Mouse (Mus musculus): ENCODE measurements around the gene Uggt1. TPM values are rescaled to one million over a fixed set of nuclear protein-coding genes. Genes with fewer than 3 reads are reported as not detected.

Gene Uggt1
- polyA plus RNA-seq (2015; fragmentation: Illumina TruSeq; extraction: RNeasy Lipid Tissue Mini Kit (QIAGEN cat#74804); ENCODE audit: insufficient read depth, low read depth, low replicate concordance) = 12.0 TPM

DNA sequence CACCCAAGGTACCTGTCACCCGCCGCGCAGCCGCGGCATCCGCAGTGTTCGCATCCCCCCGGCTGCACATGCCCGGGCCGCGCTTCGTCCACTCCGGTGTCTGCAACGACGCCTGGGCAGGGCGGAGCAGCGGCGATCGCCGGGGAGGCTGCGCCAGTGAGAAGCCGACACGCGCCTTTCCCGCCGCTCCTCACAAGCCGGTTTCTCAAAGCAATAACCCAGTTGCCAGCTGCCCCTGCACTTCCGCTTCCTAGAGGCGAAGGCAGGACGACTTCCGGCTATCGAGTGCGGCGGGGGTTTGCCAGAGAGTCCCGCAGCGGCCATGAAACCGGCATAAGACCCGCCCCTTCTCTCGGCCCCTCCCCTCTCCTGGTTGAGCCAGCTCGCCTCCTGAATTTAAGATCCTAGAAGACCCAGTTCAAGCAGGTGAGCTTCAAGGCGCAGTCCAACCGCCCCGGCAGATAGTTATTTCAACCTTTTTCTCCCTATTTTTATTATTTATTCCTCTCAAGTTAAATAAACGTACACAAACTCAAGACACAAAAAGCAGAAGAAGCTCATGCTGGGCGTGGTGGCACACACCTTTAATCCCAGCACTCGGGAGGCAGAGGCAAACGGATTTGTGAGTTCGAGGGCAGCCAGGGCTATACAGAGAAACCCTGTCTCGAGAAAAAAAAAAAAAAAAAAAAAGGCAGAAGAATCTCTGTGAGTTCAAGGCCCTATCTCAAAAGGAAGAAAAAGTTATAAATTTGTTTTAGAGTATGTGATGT lies at the start of gene Uggt1:
TSS of gene Uggt1 (minus strand) at position 663 of the 770 bp plus-strand sequence.

DNA sequence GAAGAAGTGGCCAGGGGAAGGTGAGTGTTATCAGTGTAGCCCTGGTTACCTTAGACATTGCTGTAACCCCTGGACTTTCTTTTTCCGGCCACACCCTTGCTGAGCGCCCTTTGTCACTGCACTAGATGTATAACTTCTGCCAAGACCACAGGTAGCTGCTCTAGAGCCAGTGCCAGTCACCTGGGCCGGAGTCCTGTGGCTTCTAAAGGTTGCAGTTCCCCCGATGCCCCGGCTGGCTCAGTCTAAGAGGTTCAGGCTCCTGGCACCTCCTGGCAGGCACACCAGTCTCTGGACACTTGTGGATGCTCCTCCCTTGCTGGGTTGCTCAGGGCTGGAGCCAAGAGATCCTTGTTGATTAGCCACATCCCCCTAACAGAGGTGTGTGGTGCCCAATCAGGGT lies 29.9 kb upstream of the Uggt1 start, which contains the start of gene Neurl3:
TSS of gene Neurl3 (minus strand) at position 225 of the 400 bp plus-strand sequence.

Other genes with a start within 250 kb of the Uggt1 start
- gene Hs6st1, start 176.3 kb downstream of the Uggt1 start, polyA plus RNA-seq (2015; fragmentation: Illumina TruSeq; extraction: RNeasy Lipid Tissue Mini Kit (QIAGEN cat#74804); ENCODE audit: insufficient read depth, low read depth, low replicate concordance) = 6.1 TPM
- gene Neurl3, start 30.0 kb upstream of the Uggt1 start, polyA plus RNA-seq (2015; fragmentation: Illumina TruSeq; extraction: RNeasy Lipid Tissue Mini Kit (QIAGEN cat#74804); ENCODE audit: insufficient read depth, low read depth, low replicate concordance) = 3.4 TPM
- gene Arid5a, start 63.0 kb upstream of the Uggt1 start, polyA plus RNA-seq (2015; fragmentation: Illumina TruSeq; extraction: RNeasy Lipid Tissue Mini Kit (QIAGEN cat#74804); ENCODE audit: insufficient read depth, low read depth, low replicate concordance) = 3.9 TPM
- 9.1 TPM for gene Kansl3, start 124.5 kb upstream of the Uggt1 start, polyA plus RNA-seq (2015; fragmentation: Illumina TruSeq; extraction: RNeasy Lipid Tissue Mini Kit (QIAGEN cat#74804); ENCODE audit: insufficient read depth, low read depth, low replicate concordance)
- gene Fer1l5, start 127.6 kb upstream of the Uggt1 start, polyA plus RNA-seq (2015; fragmentation: Illumina TruSeq; extraction: RNeasy Lipid Tissue Mini Kit (QIAGEN cat#74804); ENCODE audit: insufficient read depth, low read depth, low replicate concordance) = not detected
- gene Lman2l, start 200.6 kb upstream of the Uggt1 start, polyA plus RNA-seq (2015; fragmentation: Illumina TruSeq; extraction: RNeasy Lipid Tissue Mini Kit (QIAGEN cat#74804); ENCODE audit: insufficient read depth, low read depth, low replicate concordance) = 6.6 TPM
- 0.68 TPM for gene Cnnm4, start 226.9 kb upstream of the Uggt1 start, polyA plus RNA-seq (2015; fragmentation: Illumina TruSeq; extraction: RNeasy Lipid Tissue Mini Kit (QIAGEN cat#74804); ENCODE audit: insufficient read depth, low read depth, low replicate concordance)